1 mouse cellular context compared by ENCODE assay signal in the genomic region with DNA sequence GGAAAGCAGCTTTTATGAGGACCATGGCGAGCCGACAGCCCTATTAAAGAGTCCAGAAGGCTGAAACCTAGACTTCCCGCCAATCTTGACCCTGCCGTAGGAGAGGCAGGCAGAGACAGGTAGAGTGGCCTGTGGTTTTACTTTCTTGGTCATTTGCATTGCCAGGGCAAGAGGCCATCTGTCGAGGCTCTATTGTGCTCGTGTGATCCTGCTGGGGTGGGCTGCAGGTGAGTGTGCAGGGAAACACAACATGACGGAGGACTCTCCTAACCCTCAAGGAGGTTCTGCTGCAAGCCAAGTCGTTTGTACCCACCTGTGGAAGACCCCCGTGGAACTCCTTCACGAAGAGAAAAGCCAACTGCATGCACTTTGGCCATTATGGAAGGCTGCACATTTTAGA.
TF ChIP-seq lines count a peak whose summit lies in the region.

No protein-coding gene starts in this region.

TF ChIP-seq in CH12.LX, 34 proteins besides CTCF, POLR2A, EP300 and RAD21 (continued from another document):
- TF ChIP-seq ZMIZ1 (IDR thresholded peaks at IDR 0.05; ENCODE audit: low read depth, low read length) (0 out of 2 replicates have a peak, but pooled peaks have one; percentile 42), ZNF384 (IDR thresholded peaks at IDR 0.05; ENCODE audit: low read depth, low read length) (no peak), MAZ (IDR thresholded peaks at IDR 0.05; ENCODE audit: low read depth, low read length) (0 out of 2 replicates have a peak, but pooled peaks have one; percentile 65), JUN (IDR thresholded peaks at IDR 0.05; ENCODE audit: insufficient read depth, low read depth, low read length) (no peak), POLR2AphosphoS2 (IDR thresholded peaks at IDR 0.05; ENCODE audit: low read depth, low read length) (no peak), USF1 (IDR thresholded peaks at IDR 0.05; ENCODE audit: low read depth, low read length) (no peak), UBTF (IDR thresholded peaks at IDR 0.05; ENCODE audit: low read depth, low read length) (no peak), RCOR1 (conservative IDR thresholded peaks at IDR 0.05; ENCODE audit: low read depth, low read length) (peak; percentile 51), TBP (conservative IDR thresholded peaks at IDR 0.05; ENCODE audit: low read depth, low read length) (0 out of 2 replicates have a peak, but pooled peaks have one; percentile 14), MAX (IDR thresholded peaks at IDR 0.05; ENCODE audit: low read length) (peak; percentile 12; the same call in 1 of the 2 replicates), MXI1 (IDR thresholded peaks at IDR 0.05; ENCODE audit: low read depth, low read length) (no peak), NELFE (IDR thresholded peaks at IDR 0.05; ENCODE audit: low read depth, low read length) (peak; percentile 20; the same call in 1 of the 2 replicates), BHLHE40 (IDR thresholded peaks at IDR 0.05; ENCODE audit: low read depth, low read length) (peak; percentile 88), KAT2A (IDR thresholded peaks at IDR 0.05; ENCODE audit: insufficient replicate concordance, low read length) (0 out of 2 replicates have a peak, but pooled peaks have one; percentile 18), USF2 (conservative IDR thresholded peaks at IDR 0.05; ENCODE audit: low read depth, low read length) (no peak), ETS1 (conservative IDR thresholded peaks at IDR 0.05; ENCODE audit: low read depth, low read length) (peak; percentile 26; the same call in 1 of the 2 replicates), NRF1 (IDR thresholded peaks at IDR 0.05; ENCODE audit: low read depth, low read length) (no peak), ZC3H11A (IDR thresholded peaks at IDR 0.05; ENCODE audit: low read depth, low read length) (no peak), TCF12 (IDR thresholded peaks at IDR 0.05; ENCODE audit: low read depth, low read length) (peak; percentile 39; the same call in 1 of the 2 replicates), GABPA (IDR thresholded peaks at IDR 0.05; ENCODE audit: insufficient replicate concordance, low read depth, low read length) (no peak), MAFK (IDR thresholded peaks at IDR 0.05; ENCODE audit: insufficient replicate concordance, low read length) (no peak), ELF1 (IDR thresholded peaks at IDR 0.05; ENCODE audit: low read depth, low read length) (no peak)
